Mouse (Mus musculus) neural tube, embryonic 15.5 days (tissue): ENCODE results near the gene Tmcc3. TPM values are rescaled to one million over a fixed set of nuclear protein-coding genes. Genes with fewer than 3 reads are reported as not detected.

Source experiments
- ATAC-seq: fragments of 200-750 bp; cut with Nextera tagmentation; 2 replicates; pipeline ENCODE4 v1.8.0; 2017; ENCODE audit warnings: mild to moderate bottlenecking, moderate TSS enrichment, moderate library complexity; ENCODE audit not compliant: low FRiP score
- H3K27ac ChIP-seq: fragments of 300-500 bp; sonication (generic); replicated peaks from 2 replicates; pipeline ENCODE4 v1.5.1; 2015; ENCODE audit warnings: mild to moderate bottlenecking, inconsistent platforms
- H3K27me3 ChIP-seq: fragments of 300-500 bp; sonication (generic); replicated peaks from 2 replicates; pipeline ENCODE4 v1.6.1; 2015; ENCODE audit warnings: inconsistent platforms
- H3K36me3 ChIP-seq: fragments of 300-500 bp; sonication (generic); 2 replicates; pipeline ENCODE4 v1.6.1; 2015; ENCODE audit warnings: inconsistent platforms
- H3K4me1 ChIP-seq: fragments of 300-500 bp; sonication (generic); 2 replicates; pipeline ENCODE4 v1.6.1; 2015; ENCODE audit warnings: inconsistent platforms
- H3K4me2 ChIP-seq: fragments of 300-500 bp; sonication (generic); 2 replicates; pipeline ENCODE4 v1.6.1; 2015; ENCODE audit warnings: inconsistent platforms, mild to moderate bottlenecking, moderate library complexity
- H3K4me3 ChIP-seq: fragments of 300-500 bp; sonication (generic); replicated peaks from 2 replicates; pipeline ENCODE4 v1.5.1; 2015; ENCODE audit warnings: mild to moderate bottlenecking, inconsistent platforms
- H3K9ac ChIP-seq: fragments of 300-500 bp; sonication (generic); replicated peaks from 2 replicates; pipeline ENCODE4 v1.6.1; 2015; ENCODE audit warnings: mild to moderate bottlenecking, inconsistent platforms
- H3K9me3 ChIP-seq: fragments of 300-500 bp; sonication (generic); replicated peaks from 2 replicates; pipeline ENCODE4 v1.6.1; 2016; ENCODE audit warnings: inconsistent platforms
- WGBS: fragments of 180-500 bp; shearing (Covaris S2); methylation state at CpG from one replicate; pipeline ENCODE4 v1.1.7; 2015; ENCODE audit warnings: mixed read lengths; 5-methylcytosine and 5-hydroxymethylcytosine counted together
- polyA plus RNA-seq: library from polyadenylated mRNA; unstranded; fragments of >200 nt; fragmentation: Nextera tagmentation; extraction: Ambion mirVana; gene quantifications from 2 replicates; pipeline ENCODE4 v1.2.1, GENCODE M21; 2015

Tmcc3 gene
- polyA plus RNA-seq, 1 experiment from 2014 or later, result 17.6 TPM

DNA sequence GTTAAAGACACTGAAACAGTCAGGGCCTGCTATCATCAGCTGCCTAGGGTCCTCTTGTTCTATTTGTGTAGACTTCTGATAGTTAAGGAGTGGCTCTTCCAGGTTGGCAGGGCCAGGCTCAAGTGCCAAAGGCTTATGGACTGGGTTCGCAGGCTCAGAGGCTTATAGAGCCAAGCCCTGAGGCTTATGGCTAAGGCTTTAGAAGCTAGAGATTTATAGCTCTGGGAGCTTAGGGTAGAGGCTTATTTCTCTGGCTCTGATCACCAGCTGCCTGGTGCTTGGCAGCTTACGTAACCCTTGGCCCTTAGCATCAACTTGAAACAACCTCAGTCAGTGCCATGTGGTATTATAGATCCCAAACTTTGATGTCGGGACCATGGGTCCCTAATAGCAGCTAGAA is 13.3 kb upstream of the Tmcc3 start, which contains the start of gene Gm4792:
Gene Gm4792 (minus strand): TSS at position 233 of the 400 bp plus-strand sequence.
- no peak for ATAC-seq
- 52% methylated on average over 3 of the region's 3 CpGs for WGBS

DNA sequence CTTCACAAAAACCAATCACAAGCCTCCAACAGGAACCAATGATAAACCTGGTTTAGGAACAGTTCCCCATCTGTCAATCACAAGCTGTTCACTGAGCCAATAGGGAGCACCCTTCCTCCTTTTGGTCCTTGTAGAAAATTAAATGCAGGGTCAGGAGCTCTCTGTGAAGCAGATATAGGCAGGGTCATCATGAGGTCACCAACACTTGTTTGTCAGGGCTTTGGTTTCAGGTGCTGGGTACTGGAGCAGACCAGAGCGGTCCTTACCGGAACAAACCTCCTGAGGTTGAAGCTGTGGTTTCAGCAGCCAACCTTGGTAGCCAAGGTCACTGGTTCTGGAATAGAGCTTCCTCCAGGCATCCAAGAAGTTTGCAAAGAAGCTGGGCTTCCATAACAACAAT is 12.4 kb upstream of the Tmcc3 start:
- H3K27ac ChIP-seq, result no peak overlapping the region
- ATAC-seq, result no peak
- H3K4me3 ChIP-seq, result no peak overlapping the region
- WGBS, result 95% methylated on average over 2 of the region's 2 CpGs
- H3K9ac ChIP-seq, result no peak overlapping the region
- no peaks in the 10 kb centered on the region for H3K36me3 ChIP-seq
- H3K9me3 ChIP-seq, result no peaks in the 10 kb centered on the region
- H3K4me1 ChIP-seq, result peaks cover 26% of the 10 kb centered on the region
- no peak overlapping the region for H3K4me2 ChIP-seq
- no peaks in the 10 kb centered on the region for H3K27me3 ChIP-seq

More for the DNA sequence above, 13.3 kb upstream of the Tmcc3 start, which contains the start of gene Gm4792:
- H3K4me1 ChIP-seq, result peaks cover 26% of the 10 kb centered on the region
- no peaks in the 10 kb centered on the region for H3K36me3 ChIP-seq
- H3K9ac ChIP-seq, result no peak within 1 kb of the TSS
- no peak within 1 kb of the TSS for H3K4me2 ChIP-seq
- no peak within 1 kb of the TSS for H3K27ac ChIP-seq
- H3K4me3 ChIP-seq, result no peak within 1 kb of the TSS
- H3K27me3 ChIP-seq, result no peaks in the 10 kb centered on the region
- H3K9me3 ChIP-seq, result no peaks in the 10 kb centered on the region

DNA sequence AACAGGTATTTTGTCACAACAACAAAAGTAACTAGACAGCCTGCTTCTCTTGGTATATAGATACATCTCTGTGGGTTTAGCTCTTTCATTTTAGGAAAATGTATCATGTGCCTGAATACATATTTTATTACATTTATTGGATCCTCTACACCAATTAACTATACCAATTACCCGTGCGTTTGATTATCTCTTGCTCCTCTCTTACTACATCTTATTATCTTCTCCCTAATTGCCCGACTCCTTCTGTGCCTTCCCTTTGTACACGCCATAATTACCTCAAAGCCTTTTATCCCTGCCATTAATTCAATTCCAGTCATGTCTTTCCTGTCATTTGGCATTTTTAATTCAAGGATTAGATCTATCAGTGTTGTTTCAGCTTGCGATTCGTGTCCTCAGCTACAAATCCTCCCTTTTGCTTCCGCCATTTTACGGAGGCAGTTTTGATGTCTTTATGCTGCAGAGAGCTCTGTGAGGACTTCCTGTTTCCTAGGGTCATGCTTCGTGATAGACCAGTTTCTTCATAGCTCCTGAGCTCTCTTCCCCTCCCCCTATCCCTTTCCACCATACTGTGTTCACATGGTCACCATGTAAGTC is 7.6 kb upstream of the Tmcc3 start:
- Histone ChIP-seq H3K27ac (peak overlapping the region; percentile 37; the same call in 1 of the 2 replicates), H3K4me2 (no peak overlapping the region), H3K4me3 (no peak overlapping the region), H3K9me3 (no peaks in the 10 kb centered on the region), H3K9ac (no peak overlapping the region), H3K4me1 (no peaks in the 10 kb centered on the region), H3K36me3 (no peaks in the 10 kb centered on the region), H3K27me3 (no peaks in the 10 kb centered on the region)
- WGBS, result 57% methylated on average over 9 of the region's 9 CpGs
- no peak for ATAC-seq

DNA sequence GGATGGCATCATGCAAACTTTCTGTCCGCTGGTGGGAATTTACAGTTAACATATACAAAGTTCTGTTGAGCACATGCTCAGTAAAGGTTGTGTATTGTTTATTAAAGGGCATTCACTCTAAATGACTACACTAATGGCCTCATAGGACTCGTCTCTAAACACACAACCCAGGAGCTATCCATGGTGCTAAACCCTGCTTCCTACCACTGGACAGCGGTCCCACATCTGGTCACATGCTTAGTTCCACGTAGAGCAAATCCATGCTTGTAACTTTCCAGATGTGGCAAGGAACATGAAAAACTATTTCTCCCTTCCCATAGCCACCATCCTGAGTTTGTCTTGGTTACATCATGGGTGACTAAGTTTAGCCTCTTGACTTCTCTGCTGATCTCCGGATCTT is 6.2 kb upstream of the Tmcc3 start:
- no peaks in the 10 kb centered on the region for H3K27me3 ChIP-seq
- H3K4me1 ChIP-seq, result no peaks in the 10 kb centered on the region
- H3K9ac ChIP-seq, result no peak overlapping the region
- no peak overlapping the region for H3K27ac ChIP-seq
- H3K4me3 ChIP-seq, result no peak overlapping the region
- ATAC-seq, result no peak
- no peak overlapping the region for H3K4me2 ChIP-seq
- no peaks in the 10 kb centered on the region for H3K9me3 ChIP-seq
- WGBS, result 66% methylated on average over 5 of the region's 5 CpGs
- no peaks in the 10 kb centered on the region for H3K36me3 ChIP-seq

DNA sequence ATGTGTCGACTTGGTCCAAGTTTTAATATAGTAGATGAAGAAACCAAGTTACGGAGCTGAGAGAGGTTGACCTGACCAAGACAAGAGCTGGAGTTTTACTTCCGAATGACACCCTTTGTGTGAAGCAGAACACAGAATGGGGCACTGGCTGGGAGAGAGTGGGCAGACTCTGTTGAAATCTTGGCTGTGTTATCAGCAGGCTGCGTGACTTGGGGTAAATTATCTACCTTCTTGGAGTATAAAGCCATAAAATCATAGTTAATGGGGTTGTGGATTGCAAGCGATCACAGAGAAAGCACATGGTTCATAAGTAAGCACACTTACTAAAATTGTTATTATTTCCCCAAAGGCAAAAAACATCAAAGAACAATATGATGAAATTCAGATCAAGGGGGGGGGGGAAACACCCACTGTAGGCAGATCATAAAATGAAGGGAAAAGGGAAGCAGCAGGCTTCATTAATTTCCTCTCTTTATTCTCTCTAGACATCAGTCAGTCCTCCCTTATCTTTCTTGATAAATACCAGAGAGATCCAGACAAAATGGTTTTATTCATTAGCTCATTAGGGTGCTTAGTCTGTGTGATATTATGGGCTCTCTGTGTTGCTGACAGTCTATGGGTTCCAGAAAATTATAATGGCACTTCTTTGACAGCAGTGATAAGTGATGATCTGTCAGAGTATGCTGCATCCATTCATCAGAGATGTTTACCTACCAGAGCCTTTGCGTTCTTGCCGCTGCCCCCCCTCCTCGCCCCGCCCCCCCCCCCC is 1.1 kb upstream of the Tmcc3 start:
- peaks cover 17% of the 10 kb centered on the region for H3K4me1 ChIP-seq
- H3K27me3 ChIP-seq, result no peaks in the 10 kb centered on the region; the same call in 1 of the 2 replicates
- H3K27ac ChIP-seq, result no peak overlapping the region
- no peak overlapping the region for H3K9ac ChIP-seq
- H3K36me3 ChIP-seq, result no peaks in the 10 kb centered on the region
- ATAC-seq, result no peak
- no peak overlapping the region for H3K4me3 ChIP-seq
- no peak overlapping the region for H3K4me2 ChIP-seq
- H3K9me3 ChIP-seq, result no peaks in the 10 kb centered on the region
- 48% methylated on average over 8 of the region's 9 CpGs for WGBS

DNA sequence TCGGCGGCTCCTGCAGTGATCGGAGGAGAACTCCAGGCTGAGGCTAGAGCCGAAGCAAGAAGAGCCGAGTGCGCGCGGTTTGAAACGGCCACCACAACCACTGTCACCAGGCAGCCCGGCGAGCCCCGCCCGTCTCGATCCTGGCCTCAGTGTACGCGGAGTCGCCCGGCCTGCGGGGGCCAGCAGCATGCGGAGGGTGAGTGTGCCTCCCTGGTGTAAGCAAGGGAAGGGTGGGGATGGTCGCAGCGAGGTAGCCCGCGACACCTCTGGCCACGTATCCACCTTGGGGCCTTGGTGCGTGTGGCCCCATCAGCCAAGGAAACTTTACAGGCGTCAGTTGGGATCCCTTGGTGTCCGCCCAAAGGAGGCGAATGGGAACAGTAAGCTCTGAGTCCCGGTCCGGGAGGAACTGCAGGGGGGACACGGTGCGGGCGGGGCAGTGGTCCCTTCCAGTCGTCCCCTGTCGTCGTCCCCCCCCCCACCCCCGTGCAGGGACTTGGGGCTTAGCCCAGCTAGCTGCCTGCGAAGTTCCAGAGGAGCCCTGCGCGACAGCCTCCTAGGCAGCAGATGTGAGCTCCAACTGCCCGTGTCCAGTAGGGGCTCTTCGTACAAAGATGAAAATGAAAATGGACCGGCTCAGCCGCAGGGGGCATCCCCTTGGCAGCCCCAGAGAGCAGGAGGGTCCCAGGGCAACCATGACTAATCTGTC is 412 bp downstream of the Tmcc3 start:
- H3K27me3 ChIP-seq, result no peaks in the 10 kb centered on the region; the same call in 1 of the 2 replicates
- H3K4me3 ChIP-seq, result peak overlapping the region; percentile 53
- peaks cover 17% of the 10 kb centered on the region for H3K4me1 ChIP-seq
- no peaks in the 10 kb centered on the region for H3K36me3 ChIP-seq
- H3K4me2 ChIP-seq, result peak overlapping the region; percentile 98
- no peaks in the 10 kb centered on the region for H3K9me3 ChIP-seq
- under 1% methylated on average over 45 of the region's 45 CpGs for WGBS
- ATAC-seq, result peak; percentile 81
- H3K9ac ChIP-seq, result peak overlapping the region; percentile 51
- peak overlapping the region; percentile 54 for H3K27ac ChIP-seq

DNA sequence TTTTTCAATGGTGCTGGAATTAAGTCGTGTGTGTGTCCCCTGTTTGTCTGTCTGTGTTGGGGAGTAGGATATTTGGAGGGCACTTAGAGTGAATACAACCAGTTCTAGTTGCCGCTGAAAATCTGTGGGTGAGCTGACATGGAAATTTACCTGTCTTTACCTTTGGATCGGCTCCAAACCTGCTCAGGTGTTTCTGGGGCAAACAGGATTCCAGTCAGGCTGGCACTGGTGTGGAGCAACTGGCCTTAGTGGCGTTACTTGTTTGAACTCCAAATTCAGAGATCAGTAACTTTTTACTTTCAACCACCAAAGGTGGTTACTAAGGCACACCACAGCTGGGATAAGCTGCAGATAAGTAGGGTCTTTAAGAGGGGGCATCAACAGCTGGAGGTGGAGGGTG is 1.4 kb downstream of the Tmcc3 start:
- H3K27me3 ChIP-seq, result no peaks in the 10 kb centered on the region; the same call in 1 of the 2 replicates
- ATAC-seq, result no peak
- H3K27ac ChIP-seq, result no peak overlapping the region
- H3K4me3 ChIP-seq, result no peak overlapping the region; the same call in 1 of the 2 replicates
- H3K9me3 ChIP-seq, result no peaks in the 10 kb centered on the region
- H3K4me2 ChIP-seq, result peak overlapping the region; percentile 98
- 84% methylated on average over 4 of the region's 4 CpGs for WGBS
- peaks cover 17% of the 10 kb centered on the region for H3K4me1 ChIP-seq
- H3K36me3 ChIP-seq, result no peaks in the 10 kb centered on the region
- H3K9ac ChIP-seq, result no peak overlapping the region

DNA sequence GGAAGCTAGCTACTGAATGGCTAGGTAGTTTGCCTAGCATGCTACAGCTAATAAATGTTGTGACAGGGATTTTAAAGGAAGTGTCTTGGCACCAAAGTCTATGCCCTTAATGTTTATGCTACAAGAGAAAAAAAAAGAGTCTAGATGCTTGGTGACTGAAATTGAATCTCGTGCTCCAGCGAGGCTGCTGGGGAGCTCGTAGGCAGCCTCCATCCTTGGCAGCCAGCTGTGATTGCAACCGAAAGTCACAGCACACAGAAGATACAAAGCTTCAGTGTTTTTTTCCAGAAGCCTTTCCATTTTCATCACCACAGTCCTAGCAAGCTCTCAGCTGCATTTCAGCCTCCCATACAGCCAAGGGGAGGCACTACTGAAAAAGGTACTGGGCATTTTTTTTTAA is 6.8 kb downstream of the Tmcc3 start:
- Histone ChIP-seq H3K4me3 (no peak overlapping the region), H3K9me3 (no peaks in the 10 kb centered on the region), H3K9ac (no peak overlapping the region), H3K4me2 (no peak overlapping the region), H3K4me1 (peaks cover 11% of the 10 kb centered on the region), H3K27ac (0 out of 2 replicates have a peak overlapping the region, but pooled peaks have one; percentile 28), H3K27me3 (no peaks in the 10 kb centered on the region), H3K36me3 (no peaks in the 10 kb centered on the region)
- WGBS, result 36% methylated on average over 4 of the region's 4 CpGs
- ATAC-seq, result no peak

DNA sequence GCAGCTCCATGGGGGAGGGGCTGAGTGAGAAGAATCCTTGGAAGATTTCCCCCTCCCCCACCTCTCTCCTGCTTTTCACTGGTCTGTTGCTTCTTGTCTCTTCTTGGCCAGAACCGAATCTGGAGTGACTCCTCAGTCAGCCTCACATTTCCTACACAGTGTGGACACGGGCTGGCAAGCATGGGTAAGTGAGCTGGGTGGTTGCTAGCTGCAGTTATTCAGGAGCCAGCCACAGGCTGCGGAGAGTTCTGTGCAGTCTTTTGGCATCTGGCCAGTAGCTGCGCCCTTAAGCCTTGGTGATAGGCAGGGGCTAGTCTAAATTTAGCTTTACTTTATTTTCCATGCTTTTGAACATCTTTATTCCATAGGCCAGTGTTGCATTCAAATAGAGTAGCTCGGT is 18.2 kb downstream of the Tmcc3 start:
- 36% methylated on average over 5 of the region's 5 CpGs for WGBS

DNA sequence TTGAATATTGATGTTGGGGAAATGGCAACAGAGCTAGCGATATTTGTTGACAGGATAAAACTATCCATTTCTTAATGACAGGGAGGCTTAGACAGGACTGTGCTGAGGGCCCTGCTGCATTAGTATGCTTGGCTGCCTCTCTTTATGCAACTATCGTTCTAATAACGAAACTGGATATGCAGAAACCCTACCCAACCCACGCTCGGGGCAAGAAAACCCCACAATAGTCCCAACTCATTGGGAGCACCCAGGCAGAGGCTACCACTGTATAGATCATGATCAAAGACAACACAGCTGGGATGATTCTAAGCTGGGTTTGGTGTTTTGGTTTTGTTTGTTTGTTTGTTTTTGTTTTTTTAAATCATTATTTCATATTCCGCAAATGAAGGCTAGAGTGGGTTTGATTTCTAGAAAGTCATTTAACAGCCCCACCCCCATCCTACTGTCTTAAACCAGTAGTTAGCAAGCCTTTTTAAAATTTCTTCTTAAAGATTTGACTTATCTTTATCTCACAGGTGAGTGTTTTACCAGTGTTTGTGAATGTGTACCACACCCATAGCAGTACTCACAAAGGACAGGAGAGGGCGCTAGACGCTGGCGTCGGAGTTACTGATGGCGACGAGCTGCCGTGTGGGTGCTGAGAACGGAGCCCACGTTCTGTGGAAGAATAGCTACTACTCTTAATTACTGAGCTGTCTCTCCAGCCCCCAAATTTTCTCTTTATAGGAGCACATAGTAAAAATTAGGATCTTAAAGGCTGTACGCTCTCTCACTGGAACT is 20.8 kb downstream of the Tmcc3 start:
- Histone ChIP-seq H3K36me3 (no peaks in the 10 kb centered on the region), H3K9me3 (no peaks in the 10 kb centered on the region), H3K27ac (no peak overlapping the region), H3K4me1 (peaks cover 5% of the 10 kb centered on the region; the same call in 1 of the 2 replicates), H3K9ac (no peak overlapping the region), H3K27me3 (no peaks in the 10 kb centered on the region), H3K4me2 (no peak overlapping the region), H3K4me3 (no peak overlapping the region)
- ATAC-seq, result no peak
- WGBS, result 84% methylated on average over 16 of the region's 16 CpGs

More for the DNA sequence above, 18.2 kb downstream of the Tmcc3 start:
- no peaks in the 10 kb centered on the region for H3K9me3 ChIP-seq
- no peak overlapping the region for H3K4me2 ChIP-seq
- H3K4me3 ChIP-seq, result no peak overlapping the region
- H3K4me1 ChIP-seq, result peaks cover 1% of the 10 kb centered on the region; the same call in 1 of the 2 replicates
- ATAC-seq, result peak; percentile 58; the same call in 1 of the 2 replicates
- H3K36me3 ChIP-seq, result no peaks in the 10 kb centered on the region
- H3K9ac ChIP-seq, result no peak overlapping the region
- no peak overlapping the region for H3K27ac ChIP-seq
- no peaks in the 10 kb centered on the region for H3K27me3 ChIP-seq

DNA sequence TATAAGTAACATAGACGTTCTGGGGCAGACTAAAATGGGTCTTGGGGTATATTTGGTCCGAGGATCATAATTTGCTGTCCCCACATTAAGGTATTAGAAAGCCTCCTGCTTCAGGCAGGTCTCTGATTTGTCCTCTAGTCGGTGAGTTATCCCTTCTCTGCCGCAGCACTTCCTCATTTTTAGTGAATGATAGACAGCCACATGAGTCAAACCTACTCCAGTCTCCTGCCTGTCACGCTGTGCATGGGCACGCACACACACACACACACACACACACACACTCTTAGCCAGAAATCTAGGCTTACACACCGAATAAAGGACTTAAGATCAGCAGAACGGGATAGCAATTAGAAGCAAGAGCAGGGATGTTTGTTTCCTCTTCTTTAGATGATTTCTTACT is 21.6 kb downstream of the Tmcc3 start:
- Histone ChIP-seq H3K4me1 (peaks cover 5% of the 10 kb centered on the region; the same call in 1 of the 2 replicates), H3K36me3 (no peaks in the 10 kb centered on the region), H3K27me3 (no peaks in the 10 kb centered on the region), H3K4me3 (no peak overlapping the region), H3K9me3 (no peaks in the 10 kb centered on the region), H3K4me2 (no peak overlapping the region), H3K9ac (no peak overlapping the region), H3K27ac (no peak overlapping the region)
- no peak for ATAC-seq
- WGBS, result 90% methylated on average over 8 of the region's 8 CpGs
